ENCODE assay signal across 8 mouse cellular contexts in the genomic region with DNA sequence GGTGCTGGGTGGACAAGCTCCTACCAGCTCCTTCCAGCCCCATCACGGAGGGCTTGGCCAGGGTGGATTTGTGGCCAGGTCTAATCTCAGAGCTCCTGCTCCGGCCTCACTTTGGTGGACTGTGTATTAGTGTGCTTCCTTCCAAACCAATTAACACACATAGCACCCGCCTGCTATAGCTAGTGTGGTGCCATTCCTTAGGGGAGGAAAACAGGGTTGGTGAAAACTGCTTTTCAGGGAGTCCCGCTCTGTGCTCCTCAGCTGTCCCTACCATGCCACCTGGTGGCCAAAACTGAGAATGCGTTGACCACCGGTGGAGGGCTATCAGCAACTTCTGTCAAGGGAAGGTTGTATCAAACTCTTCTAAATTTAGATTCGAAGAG. TPM values are rescaled to one million over a fixed set of nuclear protein-coding genes. Genes with fewer than 3 reads are reported as not detected.
DNase-seq lines count a peak whose midpoint lies in the region; ATAC-seq and TF ChIP-seq lines count a peak whose summit lies in the region.

No protein-coding gene starts in this region.

- ATAC-seq in forebrain, embryonic 16.5 days, result peak; percentile 79
- ATAC-seq in neural tube, embryonic 15.5 days (ENCODE audit: low FRiP score), result peak; percentile 56

- H3K27me3 ChIP-seq in MEL (ENCODE audit: control insufficient read depth in 1 of 2, insufficient read depth in 2 of 2, low read length in 2 of 2), result no peaks in the 10 kb centered on the region
- H3K27me3 ChIP-seq in forebrain, embryonic 16.5 days (replicated peaks; ENCODE audit: control insufficient read depth, insufficient read depth, low read length), result no peaks in the 10 kb centered on the region
- H3K27me3 ChIP-seq in neural tube, embryonic 15.5 days (replicated peaks), result no peaks in the 10 kb centered on the region

- intact Hi-C loops in heart, postnatal 25 days (cut with DNase I), result loop anchor here (1.0 to 5.0 kb wide), 2 partner anchors 265 to 567 kb away; partner anchors contain the start of gene Gas1

- no peaks in the 10 kb centered on the region for H3K79me2 ChIP-seq in MEL (ENCODE audit: control insufficient read depth, insufficient read depth, low read length, poor library complexity)

- DNase-seq in MEL (ENCODE audit: low read depth, low spot score), result peak; percentile 88
- peak; percentile 67 to 72 for DNase-seq in cerebellum, adult 18-20 months
- DNase-seq in heart, postnatal 25 days (ENCODE audit: low spot score), result peak; percentile 50
- peak; percentile 94 to 96 for DNase-seq in kidney, postnatal 4 days
- DNase-seq in lung, adult 18-20 months, result peak; percentile 79 to 83
- peak; percentile 45 for DNase-seq in testis, postnatal 14 days (ENCODE audit: low spot score)

- H3K9me3 ChIP-seq in MEL (replicated peaks; ENCODE audit: insufficient read depth, low read length), result no peaks in the 10 kb centered on the region
- H3K9me3 ChIP-seq in forebrain, embryonic 16.5 days (ENCODE audit: control insufficient read depth, low read length), result no peaks in the 10 kb centered on the region
- H3K9me3 ChIP-seq in neural tube, embryonic 15.5 days (replicated peaks), result no peaks in the 10 kb centered on the region

- peak overlapping the region; percentile 95 for H3K27ac ChIP-seq in MEL (ENCODE audit: control insufficient read depth, low read depth, low read length)
- H3K27ac ChIP-seq in forebrain, embryonic 16.5 days (ENCODE audit: low read length), result no peak overlapping the region
- no peak overlapping the region for H3K27ac ChIP-seq in neural tube, embryonic 15.5 days (replicated peaks)

- peak overlapping the region; percentile 28 to 39; a peak in 3 of 4 replicates for H3K4me3 ChIP-seq in MEL (ENCODE audit: control insufficient read depth in 1 of 2, insufficient read depth in 1 of 2, low read depth in 2 of 2, low read length in 2 of 2)
- H3K4me3 ChIP-seq in forebrain, embryonic 16.5 days (replicated peaks; ENCODE audit: low read length), result no peak overlapping the region
- H3K4me3 ChIP-seq in neural tube, embryonic 15.5 days (replicated peaks), result no peak overlapping the region

- TF ChIP-seq EP300 in MEL (IDR thresholded peaks at IDR 0.05; ENCODE audit: low read depth in 1 of 2, low read length in 2 of 2), result no peak

- WGBS in forebrain, embryonic 16.5 days, result 32% methylated on average over 7 of the region's 7 CpGs
- 38% methylated on average over 7 of the region's 7 CpGs for WGBS in neural tube, embryonic 15.5 days

- no peak overlapping the region for H3K4me2 ChIP-seq in forebrain, embryonic 16.5 days (ENCODE audit: low read length)
- no peak overlapping the region for H3K4me2 ChIP-seq in neural tube, embryonic 15.5 days

- TF ChIP-seq CTCF in MEL (IDR thresholded peaks at IDR 0.05 in 2 of 3, conservative IDR thresholded peaks at IDR 0.05 in 1 of 3; ENCODE audit: control insufficient read depth in 1 of 3, insufficient read depth in 1 of 3, low read depth in 2 of 3, low read length in 3 of 3, poor library complexity in 1 of 3, severe bottlenecking in 1 of 3), result peak; percentile 81 to 83 (median 83)

- peaks cover 0 to 28% of the 10 kb centered on the region in 2 experiments; a peak in 2 of 4 replicates for H3K36me3 ChIP-seq in MEL (ENCODE audit: control insufficient read depth in 1 of 2, insufficient read depth in 2 of 2, low read length in 2 of 2)
- peaks cover 14% of the 10 kb centered on the region for H3K36me3 ChIP-seq in forebrain, embryonic 16.5 days (ENCODE audit: control insufficient read depth, insufficient read depth)
- peaks cover 45% of the 10 kb centered on the region for H3K36me3 ChIP-seq in neural tube, embryonic 15.5 days

- TF ChIP-seq RAD21 in MEL (IDR thresholded peaks at IDR 0.05; ENCODE audit: low read depth, low read length), result peak; percentile 82

- H3K9ac ChIP-seq in MEL (ENCODE audit: control insufficient read depth, low read depth, low read length, poor library complexity, severe bottlenecking), result peak overlapping the region; percentile 59
- no peak overlapping the region for H3K9ac ChIP-seq in forebrain, embryonic 16.5 days (replicated peaks; ENCODE audit: low read depth, low read length)
- H3K9ac ChIP-seq in neural tube, embryonic 15.5 days (replicated peaks), result no peak overlapping the region

- TF ChIP-seq POLR2A in MEL (IDR thresholded peaks at IDR 0.05; ENCODE audit: control insufficient read depth in 1 of 2, insufficient read depth in 1 of 2, low read depth in 1 of 2, low read length in 2 of 2, poor library complexity in 1 of 2), result no peak

- peaks cover 6 to 35% of the 10 kb centered on the region in 2 experiments for H3K4me1 ChIP-seq in MEL (ENCODE audit: control insufficient read depth in 1 of 2, insufficient read depth in 2 of 2, low read length in 2 of 2)
- H3K4me1 ChIP-seq in forebrain, embryonic 16.5 days (replicated peaks; ENCODE audit: control insufficient read depth, insufficient read depth, low read length), result peaks cover 13% of the 10 kb centered on the region
- H3K4me1 ChIP-seq in neural tube, embryonic 15.5 days, result peaks cover 10% of the 10 kb centered on the region

TF ChIP-seq in MEL, 35 proteins besides CTCF, POLR2A, EP300 and RAD21:
- TF ChIP-seq JUND (IDR thresholded peaks at IDR 0.05; ENCODE audit: low read depth, low read length) (no peak), MEF2A (IDR thresholded peaks at IDR 0.05; ENCODE audit: extremely low read depth, insufficient replicate concordance, low read depth, low read length, poor library complexity, severe bottlenecking) (peak; percentile 58; the same call in 1 of the 2 replicates), MYC (IDR thresholded peaks at IDR 0.05; ENCODE audit: low read depth, low read length) (0 out of 2 replicates have a peak, but pooled peaks have one; percentile 24), SIN3A (IDR thresholded peaks at IDR 0.05; ENCODE audit: low read length) (peak; percentile 25; the same call in 1 of the 2 replicates), SMC3 (IDR thresholded peaks at IDR 0.05; ENCODE audit: low read depth, low read length) (peak; percentile 83), ZC3H11A (IDR thresholded peaks at IDR 0.05; ENCODE audit: low read depth, low read length) (peak; percentile 68), TCF12 (IDR thresholded peaks at IDR 0.05; ENCODE audit: low read depth, low read length) (no peak), HCFC1 (IDR thresholded peaks at IDR 0.05; ENCODE audit: low read depth, low read length) (0 out of 2 replicates have a peak, but pooled peaks have one; percentile 20)

RNA-seq across cellular contexts. Expression of gene BC051665, which starts 42.1 kb away (rescaled TPM):
- not detected in 2 replicates for total RNA-seq in MEL (2012; rRNA removed)
- not detected for polyA plus RNA-seq in MEL (2012; ENCODE audit: insufficient read depth in 1 of 2, insufficient read length in 2 of 2, low read depth in 1 of 2, low replicate concordance in 2 of 2, missing spikeins in 1 of 2)
- not detected in 2 replicates for polyA plus RNA-seq in forebrain, embryonic 16.5 days (2015; fragmentation: Nextera tagmentation; extraction: Ambion mirVana)
- total RNA-seq in heart, postnatal 25 days (2021), result not detected
- polyA plus RNA-seq in neural tube, embryonic 15.5 days (2015; fragmentation: Nextera tagmentation; extraction: Ambion mirVana), result not detected in 2 replicates

RNA-seq across cellular contexts. Expression of gene Ctsll3, which starts 58.6 kb away (rescaled TPM):
- total RNA-seq in MEL (2012; rRNA removed), result not detected in 2 replicates
- not detected for polyA plus RNA-seq in MEL (2012; ENCODE audit: insufficient read depth in 1 of 2, insufficient read length in 2 of 2, low read depth in 1 of 2, low replicate concordance in 2 of 2, missing spikeins in 1 of 2)
- not detected in 2 replicates for polyA plus RNA-seq in forebrain, embryonic 16.5 days (2015; fragmentation: Nextera tagmentation; extraction: Ambion mirVana)
- not detected for total RNA-seq in heart, postnatal 25 days (2021)
- not detected in 2 replicates for polyA plus RNA-seq in neural tube, embryonic 15.5 days (2015; fragmentation: Nextera tagmentation; extraction: Ambion mirVana)

Comparison
In these comparisons a context has a peak if more than half of its experiments do, and no peak if none do; other contexts are left out.
1. DNase-seq: peak in every context shown above with its lines; median percentile 95 in kidney, postnatal 4 days; 88 in MEL; 81 in lung, adult 18-20 months; 70 in cerebellum, adult 18-20 months; 50 in heart, postnatal 25 days; 45 in testis, postnatal 14 days.
2. H3K4me3 ChIP-seq: peak in MEL (2 of 2); none in forebrain, embryonic 16.5 days (single experiment) and neural tube, embryonic 15.5 days (single experiment).